Mouse (Mus musculus) erythroblast, embryonic 14.5 days (primary cell): Measurements from ENCODE around the gene Psap.

Source experiments
- GATA1 ChIP-seq: IDR thresholded peaks from 2 replicates; pipeline ENCODE4 v1.6.1; 2012; ENCODE audit warnings: low read length, inconsistent platforms, mixed read lengths
- TAL1 ChIP-seq: IDR thresholded peaks from 3 replicates; pipeline ENCODE4 v1.6.1; 2012; ENCODE audit warnings: low read length, inconsistent platforms, mixed read lengths

GRCm38 (mm10) chr10:60304854-60305628, 27.6 kb downstream of the Psap start:
- TF ChIP-seq GATA1 (no peak), TAL1 (no peak)
